Mouse (Mus musculus) liver, postnatal 0 days (tissue): ENCODE measurements around the gene Tmsb4x. TPM values are rescaled to one million over a fixed set of nuclear protein-coding genes. Genes with fewer than 3 reads are reported as not detected.
A peak's percentile ranks its signal among the peaks of the same experiment; 100 is the strongest.

Experiments used
- ATAC-seq: fragments of 200-750 bp; cut with Nextera tagmentation; 2 replicates; pipeline ENCODE4 v1.8.0; 2017; ENCODE audit warnings: mild to moderate bottlenecking, moderate library complexity
- DNase-seq: peaks from one replicate; pipeline ENCODE4 v3.0.0-alpha.2; 2016
- H3K27ac ChIP-seq: fragments of 300-500 bp; sonication (generic); 2 replicates; pipeline ENCODE4 v1.5.1; 2014; ENCODE audit warnings: antibody characterized with exemption, moderate library complexity, mild to moderate bottlenecking, low read depth
- H3K27me3 ChIP-seq: fragments of 300-500 bp; sonication (generic); 2 replicates; pipeline ENCODE4 v1.6.1; 2014; ENCODE audit warnings: low read length, control low read depth, mixed read lengths; ENCODE audit not compliant: insufficient read depth
- H3K36me3 ChIP-seq: fragments of 300-500 bp; sonication (generic); replicated peaks from 2 replicates; pipeline ENCODE4 v1.6.1; 2014; ENCODE audit warnings: mild to moderate bottlenecking, control low read depth, low read length, moderate library complexity, mixed read lengths; ENCODE audit not compliant: insufficient read depth
- H3K4me1 ChIP-seq: fragments of 300-500 bp; sonication (generic); 2 replicates; pipeline ENCODE4 v1.6.1; 2014; ENCODE audit warnings: antibody characterized with exemption, mild to moderate bottlenecking, control low read depth; ENCODE audit not compliant: insufficient read depth
- H3K4me2 ChIP-seq: fragments of 300-500 bp; sonication (generic); 2 replicates; pipeline ENCODE4 v1.6.1; 2014; ENCODE audit warnings: low read depth, mild to moderate bottlenecking, low read length, moderate library complexity, mixed read lengths
- H3K4me3 ChIP-seq: fragments of 300-500 bp; sonication (generic); 2 replicates; pipeline ENCODE4 v1.5.1; 2014; ENCODE audit warnings: low read depth, low read length
- H3K9ac ChIP-seq: fragments of 300-500 bp; sonication (generic); replicated peaks from 2 replicates; pipeline ENCODE4 v1.6.1; 2014; ENCODE audit warnings: mild to moderate bottlenecking, moderate library complexity
- H3K9me3 ChIP-seq: fragments of 300-500 bp; sonication (generic); 2 replicates; pipeline ENCODE4 v1.6.1; 2016; ENCODE audit warnings: mild to moderate bottlenecking, control low read depth, low read length, mixed read lengths
- CTCF ChIP-seq: sonication (generic); IDR thresholded peaks from 2 replicates; pipeline ENCODE4 v1.5.1; 2016; ENCODE audit warnings: antibody characterized with exemption, low read depth
- EP300 ChIP-seq: IDR thresholded peaks from 2 replicates; pipeline ENCODE4 v1.6.1; 2016; ENCODE audit warnings: antibody characterized with exemption, low read depth, mild to moderate bottlenecking
- WGBS: fragments of 180-500 bp; shearing (Covaris S2); extraction: QIAGEN DNeasy Blood & Tissue Kit; methylation state at CpG from one replicate; pipeline ENCODE4 v1.1.7; 2014; ENCODE audit not compliant: insufficient replicate concordance; 5-methylcytosine and 5-hydroxymethylcytosine counted together
- polyA plus RNA-seq: library from polyadenylated mRNA; unstranded; fragments of >200 nt; fragmentation: Nextera tagmentation; extraction: Ambion mirVana; gene quantifications from 2 replicates; pipeline ENCODE4 v1.2.1, GENCODE M21; 2015

The Tmsb4x gene
- polyA plus RNA-seq, result 1,722 and 1,837 TPM in 2 replicates

- H3K9me3 ChIP-seq, result no peaks in the 10 kb centered on the region
- peak within 1 kb of the TSS; percentile 67 for H3K4me2 ChIP-seq
- peak within 1 kb of the TSS; percentile 81 for H3K27ac ChIP-seq
- ATAC-seq (peak; percentile 72), DNase-seq (peak; percentile 79)
- TF ChIP-seq EP300 (no peak; the same call in 1 of the 2 replicates), CTCF (no peak)
- H3K36me3 ChIP-seq, result no peaks in the 10 kb centered on the region
- H3K27me3 ChIP-seq, result peaks cover 8% of the 10 kb centered on the region; the same call in 1 of the 2 replicates
- H3K9ac ChIP-seq, result peak within 1 kb of the TSS; percentile 66
- H3K4me1 ChIP-seq, result no peaks in the 10 kb centered on the region
- WGBS, result 12% methylated on average over 35 of the region's 39 CpGs
- H3K4me3 ChIP-seq, result peak within 1 kb of the TSS; percentile 56
Measured at GRCm38 (mm10) chrX:167208978-167209754, at the start of gene Tmsb4x. Gene Tmsb4x, minus strand, starts transcription at chrX:167209315.

- H3K9me3 ChIP-seq, result no peaks in the 10 kb centered on the region
- H3K4me2 ChIP-seq, result no peak overlapping the region
- H3K4me3 ChIP-seq, result no peak overlapping the region
- no peaks in the 10 kb centered on the region for H3K27me3 ChIP-seq
- no peaks in the 10 kb centered on the region for H3K4me1 ChIP-seq
- no peak overlapping the region for H3K9ac ChIP-seq
- H3K36me3 ChIP-seq, result no peaks in the 10 kb centered on the region
- DNase-seq (no peak), ATAC-seq (no peak)
- H3K27ac ChIP-seq, result no peak overlapping the region
- WGBS, result 82% methylated on average over 3 of the region's 3 CpGs
- no peak for TF ChIP-seq EP300
- TF ChIP-seq CTCF, result no peak
Measured at GRCm38 (mm10) chrX:167241736-167242135, 32.6 kb upstream of the Tmsb4x start.

- H3K27ac ChIP-seq, result no peak overlapping the region
- no peaks in the 10 kb centered on the region for H3K9me3 ChIP-seq
- no peak overlapping the region for H3K4me2 ChIP-seq
- H3K36me3 ChIP-seq, result no peaks in the 10 kb centered on the region
- H3K4me3 ChIP-seq, result no peak overlapping the region
- TF ChIP-seq CTCF (no peak), EP300 (no peak)
- ATAC-seq (no peak), DNase-seq (no peak)
- no peak overlapping the region for H3K9ac ChIP-seq
- 59% methylated on average over 9 of the region's 9 CpGs for WGBS
- H3K27me3 ChIP-seq, result no peaks in the 10 kb centered on the region
- no peaks in the 10 kb centered on the region for H3K4me1 ChIP-seq
Measured at GRCm38 (mm10) chrX:167239293-167239921, 30.3 kb upstream of the Tmsb4x start.

GRCm38 (mm10) chrX:167233104-167233687, 24.1 kb upstream of the Tmsb4x start:
- Histone ChIP-seq H3K27ac (no peak overlapping the region), H3K4me2 (no peak overlapping the region), H3K36me3 (no peaks in the 10 kb centered on the region), H3K4me3 (no peak overlapping the region), H3K27me3 (no peaks in the 10 kb centered on the region), H3K4me1 (no peaks in the 10 kb centered on the region), H3K9me3 (no peaks in the 10 kb centered on the region), H3K9ac (no peak overlapping the region)
- WGBS, result 39% methylated on average over 9 of the region's 9 CpGs
- no peak for ATAC-seq
- DNase-seq, result peak; percentile 67
- TF ChIP-seq CTCF (peak; percentile 82), EP300 (no peak)

- H3K4me1 ChIP-seq, result no peaks in the 10 kb centered on the region
- H3K36me3 ChIP-seq, result no peaks in the 10 kb centered on the region
- H3K9me3 ChIP-seq, result no peaks in the 10 kb centered on the region
- H3K27ac ChIP-seq, result no peak overlapping the region
- H3K4me3 ChIP-seq, result no peak overlapping the region
- TF ChIP-seq EP300 (no peak), CTCF (no peak)
- DNase-seq, result peak; percentile 17
- ATAC-seq, result peak; percentile 34
- H3K27me3 ChIP-seq, result no peaks in the 10 kb centered on the region
- no peak overlapping the region for H3K9ac ChIP-seq
- WGBS, result 43% methylated on average over 8 of the region's 8 CpGs
- no peak overlapping the region for H3K4me2 ChIP-seq
Measured at GRCm38 (mm10) chrX:167231150-167231549, 22.0 kb upstream of the Tmsb4x start.

- Histone ChIP-seq H3K27ac (0 out of 2 replicates have a peak overlapping the region, but pooled peaks have one; percentile 6), H3K4me1 (no peaks in the 10 kb centered on the region)
- DNase-seq, result no peak
Measured at GRCm38 (mm10) chrX:167229819-167230218, 20.7 kb upstream of the Tmsb4x start.

More at GRCm38 (mm10) chrX:167229819-167230218, 20.7 kb upstream of the Tmsb4x start:
- no peak for TF ChIP-seq EP300
- no peak overlapping the region for H3K4me2 ChIP-seq
- ATAC-seq, result no peak
- no peaks in the 10 kb centered on the region for H3K36me3 ChIP-seq
- H3K9ac ChIP-seq, result no peak overlapping the region
- no peak overlapping the region for H3K4me3 ChIP-seq
- no peaks in the 10 kb centered on the region for H3K27me3 ChIP-seq
- H3K9me3 ChIP-seq, result no peaks in the 10 kb centered on the region
- 55% methylated on average over 1 of the region's 1 CpGs for WGBS
